Mouse (Mus musculus) cerebellum, adult (tissue): ENCODE results near the gene Klra4.
"Not testable (repeated sequence)": the region's sequence is repeated elsewhere in the genome, so short reads cannot be mapped to it uniquely, and the experiment has no call there.

ENCODE experiments used
- ATAC-seq: cut with Nextera tagmentation; 2 replicates; pipeline ENCODE4 v1.9.2; 2017; ENCODE audit warnings: mild to moderate bottlenecking, moderate library complexity, mixed read lengths; ENCODE audit not compliant: insufficient number of reproducible peaks, low FRiP score, low TSS enrichment

Klra4 gene

GRCm38 (mm10) chr6:130067171-130067570 is at the start of gene Klra4:
Gene Klra4 (minus strand): TSS chr6:130067271.
- ATAC-seq = not testable (repeated sequence)

GRCm38 (mm10) chr6:130110485-130110884 is 43.4 kb upstream of the Klra4 start:
- no peak for ATAC-seq

GRCm38 (mm10) chr6:130102743-130103142 is 35.7 kb upstream of the Klra4 start:
- not testable (repeated sequence) for ATAC-seq

- ATAC-seq = no peak
These were observed 25.4 kb upstream of the Klra4 start for GRCm38 (mm10) chr6:130092336-130092948.

- ATAC-seq = no peak
These were observed 1.9 kb downstream of the Klra4 start for GRCm38 (mm10) chr6:130065196-130065595.

DNA sequence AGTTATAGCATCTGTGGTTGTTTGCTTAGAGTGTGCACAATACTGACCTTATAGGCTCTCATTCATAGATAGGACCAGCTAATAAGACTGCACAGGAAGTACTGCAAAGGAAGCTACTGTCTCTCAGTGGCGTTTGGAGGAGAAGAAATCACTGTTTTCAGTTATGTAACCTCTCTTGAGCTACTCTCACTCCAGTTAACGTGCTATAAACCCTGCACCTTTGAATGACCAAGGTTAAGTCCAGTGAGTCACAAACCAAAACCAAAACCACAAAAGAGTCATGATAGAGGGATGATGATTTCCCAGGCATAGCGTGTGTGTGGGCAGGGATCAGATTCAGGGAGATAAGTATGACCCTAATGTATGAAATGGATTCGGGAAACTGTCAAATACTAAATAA is 31.9 kb downstream of the Klra4 start:
- not testable (repeated sequence) for ATAC-seq

GRCm38 (mm10) chr6:130031493-130032089 is 35.5 kb downstream of the Klra4 start:
- ATAC-seq = not testable (repeated sequence)

- ATAC-seq = no peak
These were observed 40.2 kb downstream of the Klra4 start, which contains the start of gene Klra6 for GRCm38 (mm10) chr6:130026854-130027253. Gene Klra6 (minus strand): TSS chr6:130026954.
